Mouse (Mus musculus): Measurements from ENCODE around the gene Fgf12. TPM values are rescaled to one million over a fixed set of nuclear protein-coding genes. Genes with fewer than 3 reads are reported as not detected.

The Fgf12 gene
- total RNA-seq, 2 experiments from 2014 or later = 0.94 TPM; not detected in 1

GRCm38 (mm10) chr16:28626259-28626658, 126.6 kb downstream of the Fgf12 start:
- ATAC-seq (replicated peaks; ENCODE audit: low FRiP score, poor library complexity, severe bottlenecking) = no peak

- no peak for ATAC-seq (replicated peaks; ENCODE audit: low FRiP score, poor library complexity, severe bottlenecking)
Observed at GRCm38 (mm10) chr16:28625689-28626088, 127.2 kb downstream of the Fgf12 start.

- no peak for ATAC-seq (replicated peaks; ENCODE audit: low FRiP score, poor library complexity, severe bottlenecking)
Observed at GRCm38 (mm10) chr16:28614412-28614811, 138.5 kb downstream of the Fgf12 start.

GRCm38 (mm10) chr16:28610940-28611339, 141.9 kb downstream of the Fgf12 start:
- ATAC-seq (replicated peaks; ENCODE audit: low FRiP score, poor library complexity, severe bottlenecking) = no peak

GRCm38 (mm10) chr16:28603155-28603554, 149.7 kb downstream of the Fgf12 start:
- ATAC-seq (replicated peaks; ENCODE audit: low FRiP score, poor library complexity, severe bottlenecking) = no peak

- ATAC-seq (replicated peaks; ENCODE audit: low FRiP score, poor library complexity, severe bottlenecking) = no peak
Observed at GRCm38 (mm10) chr16:28601723-28602122, 151.1 kb downstream of the Fgf12 start.

GRCm38 (mm10) chr16:28596112-28596511, 156.8 kb downstream of the Fgf12 start:
- ATAC-seq (replicated peaks; ENCODE audit: low FRiP score, poor library complexity, severe bottlenecking) = no peak

- no peak for ATAC-seq (replicated peaks; ENCODE audit: low FRiP score, poor library complexity, severe bottlenecking)
Observed at GRCm38 (mm10) chr16:28593075-28593915, 159.6 kb downstream of the Fgf12 start.

GRCm38 (mm10) chr16:28592466-28592865, 160.4 kb downstream of the Fgf12 start:
- no peak for ATAC-seq (replicated peaks; ENCODE audit: low FRiP score, poor library complexity, severe bottlenecking)

GRCm38 (mm10) chr16:28591583-28591982, 161.3 kb downstream of the Fgf12 start:
- no peak for ATAC-seq (replicated peaks; ENCODE audit: low FRiP score, poor library complexity, severe bottlenecking)

GRCm38 (mm10) chr16:28572212-28572611, 180.7 kb downstream of the Fgf12 start:
- no peak for ATAC-seq (replicated peaks; ENCODE audit: low FRiP score, poor library complexity, severe bottlenecking)

GRCm38 (mm10) chr16:28564716-28565217, 188.1 kb downstream of the Fgf12 start:
- no peak for ATAC-seq (replicated peaks; ENCODE audit: low FRiP score, poor library complexity, severe bottlenecking)

- no peak for ATAC-seq (replicated peaks; ENCODE audit: low FRiP score, poor library complexity, severe bottlenecking)
Observed at GRCm38 (mm10) chr16:28564075-28564715, 188.7 kb downstream of the Fgf12 start.

- no peak for ATAC-seq (replicated peaks; ENCODE audit: low FRiP score, poor library complexity, severe bottlenecking)
Observed at GRCm38 (mm10) chr16:28562847-28563246, 190.0 kb downstream of the Fgf12 start.

GRCm38 (mm10) chr16:28555219-28555618, 197.6 kb downstream of the Fgf12 start:
- ATAC-seq (replicated peaks; ENCODE audit: low FRiP score, poor library complexity, severe bottlenecking) = no peak

- no peak for ATAC-seq (replicated peaks; ENCODE audit: low FRiP score, poor library complexity, severe bottlenecking)
Observed at GRCm38 (mm10) chr16:28539423-28539822, 213.4 kb downstream of the Fgf12 start.

GRCm38 (mm10) chr16:28517596-28518524, 235.0 kb downstream of the Fgf12 start:
- no peak for ATAC-seq (replicated peaks; ENCODE audit: low FRiP score, poor library complexity, severe bottlenecking)

- no peak for ATAC-seq (replicated peaks; ENCODE audit: low FRiP score, poor library complexity, severe bottlenecking)
Observed at GRCm38 (mm10) chr16:28512446-28512845, 240.4 kb downstream of the Fgf12 start.

GRCm38 (mm10) chr16:28511413-28511812, 241.5 kb downstream of the Fgf12 start:
- ATAC-seq (replicated peaks; ENCODE audit: low FRiP score, poor library complexity, severe bottlenecking) = no peak
